Mouse (Mus musculus) forebrain, embryonic 14.5 days (tissue): ENCODE data around the gene Nufip1. TPM values are rescaled to one million over a fixed set of nuclear protein-coding genes. Genes with fewer than 3 reads are reported as not detected.
A peak's percentile ranks its signal among the peaks of the same experiment; 100 is the strongest.

Source experiments
- ATAC-seq: fragments of 200-750 bp; cut with Nextera tagmentation; 2 replicates; pipeline ENCODE4 v1.8.0; 2017; ENCODE audit warnings: mild to moderate bottlenecking, moderate library complexity
- DNase-seq: peaks from one replicate; pipeline ENCODE4 v3.0.0-alpha.2; 2015; ENCODE audit warnings: low spot score
- H3K27ac ChIP-seq: fragments of 300-500 bp; sonication (generic); 2 replicates; pipeline ENCODE4 v1.5.1; 2014; ENCODE audit warnings: low read depth, mild to moderate bottlenecking, control low read depth, low read length, moderate library complexity
- H3K27me3 ChIP-seq: fragments of 300-500 bp; sonication (generic); replicated peaks from 2 replicates; pipeline ENCODE4 v1.6.1; 2014; ENCODE audit warnings: low read length, control low read depth, mixed read lengths; ENCODE audit not compliant: control insufficient read depth, insufficient read depth
- H3K36me3 ChIP-seq: fragments of 300-500 bp; sonication (generic); 2 replicates; pipeline ENCODE4 v1.6.1; 2014; ENCODE audit warnings: low read length, control low read depth; ENCODE audit not compliant: control insufficient read depth, insufficient read depth
- H3K4me1 ChIP-seq: fragments of 300-500 bp; sonication (generic); 2 replicates; pipeline ENCODE4 v1.6.1; 2014; ENCODE audit warnings: antibody characterized with exemption, low read length, control low read depth; ENCODE audit not compliant: control insufficient read depth, insufficient read depth
- H3K4me2 ChIP-seq: fragments of 300-500 bp; sonication (generic); 2 replicates; pipeline ENCODE4 v1.6.1; 2014; ENCODE audit warnings: mild to moderate bottlenecking, control low read depth, low read length
- H3K4me3 ChIP-seq: fragments of 300-500 bp; sonication (generic); 2 replicates; pipeline ENCODE4 v1.5.1; 2014; ENCODE audit warnings: low read depth, low read length, control low read depth
- H3K9ac ChIP-seq: fragments of 300-500 bp; sonication (generic); 2 replicates; pipeline ENCODE4 v1.6.1; 2014; ENCODE audit warnings: mild to moderate bottlenecking, low read length, control low read depth, moderate library complexity
- H3K9me3 ChIP-seq: fragments of 300-500 bp; sonication (generic); replicated peaks from 2 replicates; pipeline ENCODE4 v1.6.1; 2016; ENCODE audit warnings: low read length, control low read depth, mixed read lengths; ENCODE audit not compliant: control insufficient read depth
- WGBS: fragments of 180-500 bp; shearing (Covaris S2); extraction: QIAGEN DNeasy Blood & Tissue Kit; methylation state at CpG from one replicate; pipeline ENCODE4 v1.1.7; 2014; 5-methylcytosine and 5-hydroxymethylcytosine counted together
- polyA plus RNA-seq: library from polyadenylated mRNA; unstranded; fragments of >200 nt; fragmentation: Nextera tagmentation; extraction: Ambion mirVana; gene quantifications from 2 replicates; pipeline ENCODE4 v1.2.1, GENCODE M21; 2014

Gene Nufip1
- polyA plus RNA-seq, result 13.8 and 15.0 TPM in 2 replicates

- ATAC-seq (peak; percentile 99), DNase-seq (peak; percentile 99)
- Histone ChIP-seq H3K36me3 (peaks cover 28% of the 10 kb centered on the region), H3K9ac (peak within 1 kb of the TSS; percentile 80), H3K4me1 (peaks cover 10% of the 10 kb centered on the region), H3K9me3 (no peaks in the 10 kb centered on the region), H3K27me3 (no peaks in the 10 kb centered on the region), H3K27ac (peak within 1 kb of the TSS; percentile 58), H3K4me2 (peak within 1 kb of the TSS; percentile 83), H3K4me3 (peak within 1 kb of the TSS; percentile 86)
- WGBS, result under 1% methylated on average over 69 of the region's 69 CpGs
These were observed at the start of gene Nufip1, which contains the start of gene Gpalpp1 for GRCm38 (mm10) chr14:76110396-76111221. Gene Nufip1 (plus strand): TSS chr14:76110891. Gene Gpalpp1 (minus strand): TSS chr14:76110760.

- Histone ChIP-seq H3K27ac (no peak overlapping the region), H3K36me3 (no peaks in the 10 kb centered on the region), H3K9ac (no peak overlapping the region), H3K4me1 (no peaks in the 10 kb centered on the region), H3K4me2 (no peak overlapping the region), H3K4me3 (no peak overlapping the region), H3K27me3 (no peaks in the 10 kb centered on the region), H3K9me3 (no peaks in the 10 kb centered on the region)
- ATAC-seq (no peak), DNase-seq (no peak)
- 88% methylated on average over 1 of the region's 1 CpGs for WGBS
These were observed 43.5 kb upstream of the Nufip1 start for GRCm38 (mm10) chr14:76067237-76067636.

GRCm38 (mm10) chr14:76068296-76068695 is 42.4 kb upstream of the Nufip1 start:
- no peak for DNase-seq
- no peak for ATAC-seq
- no peak overlapping the region for H3K9ac ChIP-seq
- no peaks in the 10 kb centered on the region for H3K36me3 ChIP-seq
- H3K4me2 ChIP-seq, result no peak overlapping the region
- H3K27ac ChIP-seq, result no peak overlapping the region
- no peaks in the 10 kb centered on the region for H3K4me1 ChIP-seq
- no peaks in the 10 kb centered on the region for H3K27me3 ChIP-seq
- 36% methylated on average over 4 of the region's 4 CpGs for WGBS
- no peak overlapping the region for H3K4me3 ChIP-seq
- no peaks in the 10 kb centered on the region for H3K9me3 ChIP-seq

- no peak overlapping the region for H3K9ac ChIP-seq
- no peaks in the 10 kb centered on the region for H3K4me1 ChIP-seq
- no peak overlapping the region for H3K4me2 ChIP-seq
- H3K27ac ChIP-seq, result no peak overlapping the region
- ATAC-seq (no peak), DNase-seq (peak; percentile 24)
- H3K9me3 ChIP-seq, result no peaks in the 10 kb centered on the region
- WGBS, result 50% methylated on average over 4 of the region's 4 CpGs
- no peaks in the 10 kb centered on the region for H3K36me3 ChIP-seq
- no peaks in the 10 kb centered on the region for H3K27me3 ChIP-seq
- no peak overlapping the region for H3K4me3 ChIP-seq
These were observed 41.4 kb upstream of the Nufip1 start for GRCm38 (mm10) chr14:76069296-76069695.

GRCm38 (mm10) chr14:76072626-76073025 is 38.1 kb upstream of the Nufip1 start:
- no peak overlapping the region for H3K4me2 ChIP-seq
- peaks cover 8% of the 10 kb centered on the region for H3K4me1 ChIP-seq
- H3K9ac ChIP-seq, result no peak overlapping the region
- no peak overlapping the region for H3K27ac ChIP-seq
- ATAC-seq (no peak), DNase-seq (no peak)
- WGBS, result 73% methylated on average over 2 of the region's 2 CpGs
- no peaks in the 10 kb centered on the region for H3K36me3 ChIP-seq
- no peaks in the 10 kb centered on the region for H3K27me3 ChIP-seq
- H3K4me3 ChIP-seq, result no peak overlapping the region
- H3K9me3 ChIP-seq, result no peaks in the 10 kb centered on the region

- H3K4me3 ChIP-seq, result no peak overlapping the region
- no peak overlapping the region for H3K9ac ChIP-seq
- DNase-seq (no peak), ATAC-seq (no peak)
- no peaks in the 10 kb centered on the region for H3K9me3 ChIP-seq
- 87% methylated on average over 1 of the region's 1 CpGs for WGBS
- no peak overlapping the region for H3K4me2 ChIP-seq
- H3K4me1 ChIP-seq, result peaks cover 8% of the 10 kb centered on the region
- no peaks in the 10 kb centered on the region for H3K36me3 ChIP-seq
- no peaks in the 10 kb centered on the region for H3K27me3 ChIP-seq
- no peak overlapping the region for H3K27ac ChIP-seq
These were observed 36.5 kb upstream of the Nufip1 start for GRCm38 (mm10) chr14:76074206-76074605.

GRCm38 (mm10) chr14:76075721-76076120 is 35.0 kb upstream of the Nufip1 start:
- Histone ChIP-seq H3K9me3 (no peaks in the 10 kb centered on the region), H3K36me3 (no peaks in the 10 kb centered on the region), H3K4me1 (peaks cover 8% of the 10 kb centered on the region), H3K9ac (no peak overlapping the region), H3K27me3 (no peaks in the 10 kb centered on the region), H3K4me3 (no peak overlapping the region), H3K4me2 (no peak overlapping the region), H3K27ac (peak overlapping the region; percentile 35; the same call in 1 of the 2 replicates)
- DNase-seq (peak; percentile 57), ATAC-seq (peak; percentile 49; the same call in 1 of the 2 replicates)
- WGBS, result 50% methylated on average over 4 of the region's 4 CpGs

GRCm38 (mm10) chr14:76076602-76077001 is 34.1 kb upstream of the Nufip1 start:
- no peaks in the 10 kb centered on the region for H3K9me3 ChIP-seq
- ATAC-seq (peak; percentile 55), DNase-seq (peak; percentile 84)
- no peaks in the 10 kb centered on the region for H3K27me3 ChIP-seq
- H3K36me3 ChIP-seq, result no peaks in the 10 kb centered on the region
- peak overlapping the region; percentile 62 for H3K27ac ChIP-seq
- 58% methylated on average over 4 of the region's 4 CpGs for WGBS
- H3K4me2 ChIP-seq, result 0 out of 2 replicates have a peak overlapping the region, but pooled peaks have one; percentile 5
- H3K9ac ChIP-seq, result no peak overlapping the region
- no peak overlapping the region for H3K4me3 ChIP-seq
- peaks cover 8% of the 10 kb centered on the region for H3K4me1 ChIP-seq

GRCm38 (mm10) chr14:76077088-76077491 is 33.6 kb upstream of the Nufip1 start:
- Histone ChIP-seq H3K27me3 (no peaks in the 10 kb centered on the region), H3K4me1 (peaks cover 8% of the 10 kb centered on the region), H3K9me3 (no peaks in the 10 kb centered on the region), H3K4me2 (0 out of 2 replicates have a peak overlapping the region, but pooled peaks have one; percentile 5), H3K4me3 (no peak overlapping the region), H3K36me3 (no peaks in the 10 kb centered on the region), H3K27ac (peak overlapping the region; percentile 62), H3K9ac (no peak overlapping the region; the same call in 1 of the 2 replicates)
- DNase-seq (peak; percentile 89), ATAC-seq (peak; percentile 69)
- WGBS, result 48% methylated on average over 9 of the region's 9 CpGs
